Mouse (Mus musculus) stomach, postnatal 0 days (tissue): ENCODE results near the gene Bbof1. TPM values are rescaled to one million over a fixed set of nuclear protein-coding genes. Genes with fewer than 3 reads are reported as not detected.

Source experiments
- ATAC-seq: fragments of 200-750 bp; cut with Nextera tagmentation; 2 replicates; pipeline ENCODE4 v1.8.0; 2017; ENCODE audit not compliant: low FRiP score, low TSS enrichment
- DNase-seq: peaks from one replicate; pipeline ENCODE4 v3.0.0-alpha.2; 2016; ENCODE audit warnings: low spot score
- H3K27ac ChIP-seq: fragments of 300-500 bp; sonication (generic); replicated peaks from 2 replicates; pipeline ENCODE4 v1.5.1; 2014; ENCODE audit warnings: mild to moderate bottlenecking, control low read depth
- H3K27me3 ChIP-seq: fragments of 300-500 bp; sonication (generic); 2 replicates; pipeline ENCODE4 v1.6.1; 2014; ENCODE audit warnings: low read length; ENCODE audit not compliant: control insufficient read depth, insufficient read depth
- H3K36me3 ChIP-seq: fragments of 300-500 bp; sonication (generic); 2 replicates; pipeline ENCODE4 v1.6.1; 2014; ENCODE audit warnings: low read length, mixed read lengths; ENCODE audit not compliant: control insufficient read depth, insufficient read depth
- H3K4me1 ChIP-seq: fragments of 300-500 bp; sonication (generic); replicated peaks from 2 replicates; pipeline ENCODE4 v1.6.1; 2014; ENCODE audit warnings: antibody characterized with exemption; ENCODE audit not compliant: control insufficient read depth, insufficient read depth
- H3K4me2 ChIP-seq: fragments of 300-500 bp; sonication (generic); replicated peaks from 2 replicates; pipeline ENCODE4 v1.6.1; 2014; ENCODE audit warnings: low read depth, mild to moderate bottlenecking, control low read depth, moderate library complexity
- H3K4me3 ChIP-seq: fragments of 300-500 bp; sonication (generic); 2 replicates; pipeline ENCODE4 v1.5.1; 2014; ENCODE audit warnings: low read depth, low read length, control low read depth
- H3K9ac ChIP-seq: fragments of 300-500 bp; sonication (generic); 2 replicates; pipeline ENCODE4 v1.6.1; 2014; ENCODE audit warnings: mild to moderate bottlenecking, low read length, control low read depth, mixed read lengths
- H3K9me3 ChIP-seq: fragments of 300-500 bp; sonication (generic); 2 replicates; pipeline ENCODE4 v1.6.1; 2016; ENCODE audit warnings: low read length; ENCODE audit not compliant: control insufficient read depth
- CTCF ChIP-seq: IDR thresholded peaks from 2 replicates; pipeline ENCODE4 v1.5.1; 2016; ENCODE audit warnings: antibody characterized with exemption, low read depth, mild to moderate bottlenecking, moderate library complexity
- EP300 ChIP-seq: optimal IDR thresholded peaks from 2 replicates; pipeline ENCODE3; 2016; ENCODE audit warnings: antibody characterized with exemption
- WGBS: fragments of 180-500 bp; shearing (Covaris S2); extraction: QIAGEN DNeasy Blood & Tissue Kit; methylation state at CpG from one replicate; pipeline ENCODE4 v1.1.7; 2014; 5-methylcytosine and 5-hydroxymethylcytosine counted together
- polyA plus RNA-seq: library from polyadenylated mRNA; unstranded; fragments of >200 nt; fragmentation: Nextera tagmentation; extraction: Ambion mirVana; gene quantifications from 2 replicates; pipeline ENCODE4 v1.2.1, GENCODE M21; 2015

Gene Bbof1
- polyA plus RNA-seq, 1 experiment from 2014 or later, result 0.68 TPM

DNA sequence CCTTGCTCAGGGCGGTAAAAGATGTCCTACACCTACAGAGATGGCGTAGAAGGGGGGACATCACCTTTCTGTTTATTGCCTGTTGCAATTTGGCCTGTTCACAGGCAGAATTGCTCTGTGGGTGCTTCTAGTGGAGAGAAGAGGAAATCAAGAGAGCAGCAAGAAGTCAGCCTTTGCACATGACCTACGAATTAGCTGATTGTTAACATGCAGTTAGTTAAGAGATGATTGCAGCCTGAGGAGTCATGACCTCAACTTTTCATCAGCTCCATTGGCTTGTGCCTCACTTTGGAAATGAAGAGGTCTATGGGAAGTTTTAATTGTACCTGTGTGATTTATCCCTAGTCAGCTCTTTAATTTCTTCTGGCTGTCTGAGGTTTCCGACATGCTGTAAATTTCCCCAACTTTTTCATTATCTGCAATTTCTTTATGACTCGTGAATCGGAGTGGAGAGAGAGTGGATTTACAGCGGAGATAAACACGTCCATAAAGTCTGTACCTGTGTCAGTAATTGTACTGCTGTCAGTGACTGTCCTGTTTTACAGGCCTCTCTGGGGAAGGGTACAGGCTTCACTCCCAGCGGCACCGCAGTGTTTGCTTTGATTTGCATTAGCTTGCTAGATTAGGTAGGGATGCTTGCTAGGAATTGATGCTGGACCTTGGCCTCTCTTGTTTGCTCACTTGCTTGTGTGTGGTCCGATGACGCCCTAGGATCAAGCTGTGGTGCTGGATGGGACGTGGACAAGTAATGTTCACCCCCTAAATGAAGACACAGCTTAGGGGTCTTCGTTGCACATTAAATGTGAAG is 74.1 kb downstream of the Bbof1 start:
- ATAC-seq (no peak), DNase-seq (no peak)
- Histone ChIP-seq H3K9ac (no peak overlapping the region), H3K36me3 (no peaks in the 10 kb centered on the region; the same call in 1 of the 2 replicates), H3K4me1 (no peaks in the 10 kb centered on the region), H3K27me3 (no peaks in the 10 kb centered on the region), H3K4me2 (no peak overlapping the region), H3K27ac (no peak overlapping the region), H3K9me3 (no peaks in the 10 kb centered on the region), H3K4me3 (no peak overlapping the region)
- 77% methylated on average over 14 of the region's 14 CpGs for WGBS
- no peak for TF ChIP-seq CTCF

DNA sequence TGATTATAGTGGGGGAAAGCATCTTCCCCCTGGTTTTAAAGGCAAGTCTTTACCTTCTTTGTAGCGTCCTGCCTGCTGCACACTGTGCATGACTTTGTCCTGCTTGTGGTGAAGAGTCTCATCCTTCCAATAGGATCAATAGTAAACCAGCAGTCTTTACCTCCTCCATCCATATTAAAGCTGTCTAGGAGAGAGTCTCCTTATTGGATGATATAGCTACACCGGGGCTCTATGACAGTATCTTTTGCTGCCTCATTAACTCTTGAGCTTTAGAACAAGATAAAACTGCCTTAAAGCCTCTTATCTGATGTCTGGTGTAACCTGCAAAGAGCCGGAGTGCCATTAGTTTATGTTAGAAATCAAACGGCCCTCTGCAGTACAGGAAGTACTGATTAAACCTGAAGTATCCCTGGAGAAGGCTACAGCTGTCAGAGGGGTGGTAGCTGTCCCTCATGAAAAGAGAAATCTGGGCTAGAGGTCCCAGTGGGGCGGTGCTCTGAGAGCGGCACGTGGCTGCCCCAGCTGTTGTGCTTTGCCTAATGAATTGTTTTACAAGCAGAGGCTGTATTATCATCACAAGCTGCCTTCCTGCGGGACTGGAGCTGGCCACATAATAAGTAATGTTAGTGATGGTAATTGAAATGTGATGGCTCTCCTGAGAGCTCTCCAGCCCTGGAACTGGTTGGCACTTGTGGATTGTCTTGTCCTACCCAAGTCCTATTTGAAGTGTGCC is 78.6 kb downstream of the Bbof1 start:
- Histone ChIP-seq H3K4me2 (no peak overlapping the region), H3K9ac (no peak overlapping the region), H3K4me3 (no peak overlapping the region), H3K9me3 (no peaks in the 10 kb centered on the region), H3K36me3 (no peaks in the 10 kb centered on the region; the same call in 1 of the 2 replicates), H3K27me3 (no peaks in the 10 kb centered on the region), H3K27ac (no peak overlapping the region), H3K4me1 (no peaks in the 10 kb centered on the region)
- ATAC-seq, result no peak
- TF ChIP-seq CTCF (no peak), EP300 (no peak)
- no peak for DNase-seq
- 29% methylated on average over 8 of the region's 8 CpGs for WGBS

Other genes with a start within 250 kb of the Bbof1 start
- 4.0 and 4.1 TPM in 2 replicates for gene Elmsan1, start 190.2 kb upstream of the Bbof1 start, polyA plus RNA-seq
- 27.4 and 29.1 TPM in 2 replicates for gene Ptgr2, start 123.8 kb upstream of the Bbof1 start, polyA plus RNA-seq
- 32.3 and 32.4 TPM in 2 replicates for gene Zfp410, start 92.2 kb upstream of the Bbof1 start, polyA plus RNA-seq
- 27.1 and 27.6 TPM in 2 replicates for gene Coq6, start 47.4 kb upstream of the Bbof1 start, polyA plus RNA-seq
- 0.72 and 0.88 TPM in 2 replicates for gene Fam161b, start 47.2 kb upstream of the Bbof1 start, polyA plus RNA-seq
- gene Entpd5, start within 50 bp of the Bbof1 start, polyA plus RNA-seq, result 44.8 and 48.8 TPM in 2 replicates
- 21.6 and 22.0 TPM in 2 replicates for gene Rnf113a2, start 8.1 kb downstream of the Bbof1 start, polyA plus RNA-seq
- 43.4 and 52.1 TPM in 2 replicates for gene Aldh6a1, start 41.9 kb downstream of the Bbof1 start, polyA plus RNA-seq
- gene Lin52, start 42.4 kb downstream of the Bbof1 start, polyA plus RNA-seq, result 8.5 and 8.7 TPM in 2 replicates
- not detected in 2 replicates for gene Vsx2, start 160.7 kb downstream of the Bbof1 start, polyA plus RNA-seq
- 6.0 and 6.1 TPM in 2 replicates for gene Abcd4, start 208.3 kb downstream of the Bbof1 start, polyA plus RNA-seq
- gene Vrtn, start 231.9 kb downstream of the Bbof1 start, polyA plus RNA-seq, result 0.02 TPM in 1 of 2 replicates, not detected in the other